Comparison of ENCODE assay signal across 8 mouse cellular contexts in genomic region chr19:46499836-46500580, GRCm38 (mm10). TPM values are rescaled to one million over a fixed set of nuclear protein-coding genes. Genes with fewer than 3 reads are reported as not detected.
DNase-seq lines count a peak whose midpoint lies in the region; ATAC-seq and TF ChIP-seq lines count a peak whose summit lies in the region.

No protein-coding gene starts in this region.

- H3K4me2 ChIP-seq in heart, embryonic 12.5 days: peak overlapping the region; percentile 83
- H3K4me2 ChIP-seq in kidney, postnatal 0 days (ENCODE audit: low read length): peak overlapping the region; percentile 91
- peak overlapping the region; percentile 99 for H3K4me2 ChIP-seq in liver, embryonic 11.5 days
- peak overlapping the region; percentile 90 for H3K4me2 ChIP-seq in stomach, embryonic 14.5 days (replicated peaks; ENCODE audit: low read depth, low read length)

- under 1% methylated on average over 50 of the region's 52 CpGs for WGBS in heart, embryonic 12.5 days
- under 1% methylated on average over 44 of the region's 52 CpGs for WGBS in kidney, postnatal 0 days
- under 1% methylated on average over 43 of the region's 52 CpGs for WGBS in liver, embryonic 11.5 days
- under 1% methylated on average over 51 of the region's 52 CpGs for WGBS in stomach, embryonic 14.5 days

- no peak for TF ChIP-seq CTCF in kidney, postnatal 0 days (IDR thresholded peaks at IDR 0.05; ENCODE audit: low read depth)

- peak overlapping the region; percentile 99 for H3K27ac ChIP-seq in heart, embryonic 12.5 days (ENCODE audit: poor library complexity, severe bottlenecking)
- H3K27ac ChIP-seq in kidney, postnatal 0 days: peak overlapping the region; percentile 100
- H3K27ac ChIP-seq in liver, embryonic 11.5 days (ENCODE audit: low read depth, low read length): peak overlapping the region; percentile 100
- peak overlapping the region; percentile 100 for H3K27ac ChIP-seq in stomach, embryonic 14.5 days (ENCODE audit: low read length)

- peak overlapping the region; percentile 96 for H3K4me3 ChIP-seq in heart, embryonic 12.5 days
- peak overlapping the region; percentile 96 for H3K4me3 ChIP-seq in kidney, postnatal 0 days (replicated peaks; ENCODE audit: low read depth, low read length)
- H3K4me3 ChIP-seq in liver, embryonic 11.5 days (ENCODE audit: low read depth, low read length): peak overlapping the region; percentile 97
- peak overlapping the region; percentile 95 for H3K4me3 ChIP-seq in stomach, embryonic 14.5 days (ENCODE audit: low read depth, low read length)

- no peaks in the 10 kb centered on the region for H3K9me3 ChIP-seq in heart, embryonic 12.5 days (replicated peaks)
- no peaks in the 10 kb centered on the region for H3K9me3 ChIP-seq in kidney, postnatal 0 days (replicated peaks; ENCODE audit: low read length)
- H3K9me3 ChIP-seq in liver, embryonic 11.5 days (ENCODE audit: control insufficient read depth, low read length): no peaks in the 10 kb centered on the region
- no peaks in the 10 kb centered on the region for H3K9me3 ChIP-seq in stomach, embryonic 14.5 days (ENCODE audit: control insufficient read depth, low read depth, low read length)

- peak; percentile 99 for DNase-seq in CD4-positive helper T cell, adult 2 months (ENCODE audit: low read depth, low spot score)
- DNase-seq in brain, embryonic 18.5 days (ENCODE audit: low read depth, low spot score): peak; percentile 100
- peak; percentile 100 for DNase-seq in kidney, postnatal 0 days (ENCODE audit: low spot score)
- peak; percentile 97 for DNase-seq in liver, embryonic 11.5 days (ENCODE audit: low spot score)
- peak; percentile 100 for DNase-seq in naive thymus-derived CD4-positive, alpha-beta T cell, adult 2 months (ENCODE audit: low read depth)

- H3K9ac ChIP-seq in heart, embryonic 12.5 days: peak overlapping the region; percentile 96
- H3K9ac ChIP-seq in kidney, postnatal 0 days (ENCODE audit: low read depth, low read length): peak overlapping the region; percentile 99
- H3K9ac ChIP-seq in liver, embryonic 11.5 days (ENCODE audit: low read depth, low read length): peak overlapping the region; percentile 99
- peak overlapping the region; percentile 98 for H3K9ac ChIP-seq in stomach, embryonic 14.5 days (replicated peaks; ENCODE audit: low read depth, low read length)

- no peaks in the 10 kb centered on the region for H3K36me3 ChIP-seq in heart, embryonic 12.5 days
- 0 out of 2 replicates have a peak, but pooled peaks cover under 1% of the 10 kb centered on the region for H3K36me3 ChIP-seq in kidney, postnatal 0 days (ENCODE audit: insufficient read depth, low read length)
- peaks cover 4% of the 10 kb centered on the region for H3K36me3 ChIP-seq in liver, embryonic 11.5 days (ENCODE audit: control insufficient read depth, insufficient read depth, low read length)
- no peaks in the 10 kb centered on the region for H3K36me3 ChIP-seq in stomach, embryonic 14.5 days (ENCODE audit: control insufficient read depth, insufficient read depth, low read length)

- ATAC-seq in erythroid progenitor cell, adult 5-6 weeks (replicated peaks; ENCODE audit: low FRiP score, poor library complexity, severe bottlenecking): peak; percentile 41
- peak; percentile 86 for ATAC-seq in heart, embryonic 12.5 days (ENCODE audit: insufficient number of reproducible peaks, low FRiP score)
- ATAC-seq in kidney, postnatal 0 days (replicated peaks; ENCODE audit: low FRiP score, low read depth): peak; percentile 78
- peak; percentile 72 for ATAC-seq in liver, embryonic 11.5 days (replicated peaks; ENCODE audit: low FRiP score)
- peak; percentile 80 for ATAC-seq in stomach, embryonic 14.5 days (ENCODE audit: insufficient number of reproducible peaks, insufficient read depth, low FRiP score, low read depth)

- peaks cover 12% of the 10 kb centered on the region for H3K4me1 ChIP-seq in heart, embryonic 12.5 days (replicated peaks)
- H3K4me1 ChIP-seq in kidney, postnatal 0 days (replicated peaks; ENCODE audit: insufficient read depth, low read length): peaks cover 3% of the 10 kb centered on the region
- H3K4me1 ChIP-seq in liver, embryonic 11.5 days (replicated peaks; ENCODE audit: control insufficient read depth, insufficient read depth, low read length): peaks cover 15% of the 10 kb centered on the region
- peaks cover 8% of the 10 kb centered on the region; the same call in 1 of the 2 replicates for H3K4me1 ChIP-seq in stomach, embryonic 14.5 days (ENCODE audit: control insufficient read depth, insufficient read depth, low read length)

- H3K27me3 ChIP-seq in heart, embryonic 12.5 days (replicated peaks): no peaks in the 10 kb centered on the region
- H3K27me3 ChIP-seq in kidney, postnatal 0 days (ENCODE audit: insufficient read depth, low read length): no peaks in the 10 kb centered on the region
- H3K27me3 ChIP-seq in liver, embryonic 11.5 days (replicated peaks; ENCODE audit: control insufficient read depth, insufficient read depth, low read length): no peaks in the 10 kb centered on the region
- H3K27me3 ChIP-seq in stomach, embryonic 14.5 days (ENCODE audit: control insufficient read depth, insufficient read depth, low read length): no peaks in the 10 kb centered on the region

RNA-seq across cellular contexts. Expression of gene Trim8, which starts 1.5 kb away (rescaled TPM):
- 4.2 and 9.4 TPM in 2 replicates for total RNA-seq in erythroid progenitor cell, adult 5-6 weeks (2015; ENCODE audit: low replicate concordance)
- 5.5 and 7.7 TPM in 2 replicates for total RNA-seq in erythroid progenitor cell, adult 5-6 weeks (2017; ENCODE audit: low replicate concordance)
- 24.1 and 24.2 TPM in 2 replicates for polyA plus RNA-seq in heart, embryonic 12.5 days (2016; fragmentation: Nextera tagmentation; extraction: Ambion mirVana)
- polyA plus RNA-seq in kidney, postnatal 0 days (2015; fragmentation: Nextera tagmentation; extraction: Ambion mirVana): 27.8 and 30.5 TPM in 2 replicates
- 22.9 and 24.1 TPM in 2 replicates for polyA plus RNA-seq in liver, embryonic 11.5 days (2014; fragmentation: Nextera tagmentation; extraction: Ambion mirVana)
- polyA plus RNA-seq in stomach, embryonic 14.5 days (2014; fragmentation: Nextera tagmentation; extraction: Ambion mirVana): 22.3 and 23.5 TPM in 2 replicates

Comparison
In these comparisons a context has a peak if more than half of its experiments do, and no peak if none do; other contexts are left out.
1. Peak in every context shown above with its lines: DNase-seq, ATAC-seq, H3K4me3 ChIP-seq and H3K27ac ChIP-seq.